Mouse (Mus musculus) lung, embryonic 14.5 days (tissue): ENCODE measurements around the gene Pafah1b2. TPM values are rescaled to one million over a fixed set of nuclear protein-coding genes. Genes with fewer than 3 reads are reported as not detected.

Experiments
- ATAC-seq: fragments of 200-750 bp; cut with Nextera tagmentation; 2 replicates; pipeline ENCODE4 v1.8.0; 2017; ENCODE audit warnings: mild to moderate bottlenecking, moderate TSS enrichment, moderate library complexity; ENCODE audit not compliant: insufficient read depth
- DNase-seq: peaks from one replicate; pipeline ENCODE4 v3.0.0-alpha.2; 2015
- H3K27ac ChIP-seq: fragments of 300-500 bp; sonication (generic); 2 replicates; pipeline ENCODE4 v1.5.1; 2014; ENCODE audit warnings: low read depth, mild to moderate bottlenecking, moderate library complexity
- H3K27me3 ChIP-seq: fragments of 300-500 bp; sonication (generic); 2 replicates; pipeline ENCODE4 v1.6.1; 2014; ENCODE audit warnings: low read length, control low read depth; ENCODE audit not compliant: insufficient read depth
- H3K36me3 ChIP-seq: fragments of 300-500 bp; sonication (generic); 2 replicates; pipeline ENCODE4 v1.6.1; 2014; ENCODE audit warnings: control low read depth; ENCODE audit not compliant: insufficient read depth
- H3K4me1 ChIP-seq: fragments of 300-500 bp; sonication (generic); 2 replicates; pipeline ENCODE4 v1.6.1; 2014; ENCODE audit warnings: antibody characterized with exemption, control low read depth; ENCODE audit not compliant: insufficient read depth
- H3K4me2 ChIP-seq: fragments of 300-500 bp; sonication (generic); 2 replicates; pipeline ENCODE4 v1.6.1; 2014; ENCODE audit warnings: mild to moderate bottlenecking
- H3K4me3 ChIP-seq: fragments of 300-500 bp; sonication (generic); 2 replicates; pipeline ENCODE4 v1.5.1; 2014; ENCODE audit warnings: low read depth, low read length
- H3K9ac ChIP-seq: fragments of 300-500 bp; sonication (generic); 2 replicates; pipeline ENCODE4 v1.6.1; 2014
- H3K9me3 ChIP-seq: fragments of 300-500 bp; sonication (generic); 2 replicates; pipeline ENCODE4 v1.6.1; 2016; ENCODE audit warnings: low read depth, low read length, control low read depth
- CTCF ChIP-seq: IDR thresholded peaks from 2 replicates; pipeline ENCODE4 v1.5.1; 2016; ENCODE audit warnings: antibody characterized with exemption, low read depth
- WGBS: fragments of 180-500 bp; shearing (Covaris S2); extraction: QIAGEN DNeasy Blood & Tissue Kit; methylation state at CpG from one replicate; pipeline ENCODE4 v1.1.7; 2014; 5-methylcytosine and 5-hydroxymethylcytosine counted together
- polyA plus RNA-seq: library from polyadenylated mRNA; unstranded; fragments of >200 nt; fragmentation: Nextera tagmentation; extraction: Ambion mirVana; gene quantifications from 2 replicates; pipeline ENCODE4 v1.2.1, GENCODE M21; 2014

The Pafah1b2 gene
- polyA plus RNA-seq, 1 experiment from 2014 or later = 179 TPM

DNA sequence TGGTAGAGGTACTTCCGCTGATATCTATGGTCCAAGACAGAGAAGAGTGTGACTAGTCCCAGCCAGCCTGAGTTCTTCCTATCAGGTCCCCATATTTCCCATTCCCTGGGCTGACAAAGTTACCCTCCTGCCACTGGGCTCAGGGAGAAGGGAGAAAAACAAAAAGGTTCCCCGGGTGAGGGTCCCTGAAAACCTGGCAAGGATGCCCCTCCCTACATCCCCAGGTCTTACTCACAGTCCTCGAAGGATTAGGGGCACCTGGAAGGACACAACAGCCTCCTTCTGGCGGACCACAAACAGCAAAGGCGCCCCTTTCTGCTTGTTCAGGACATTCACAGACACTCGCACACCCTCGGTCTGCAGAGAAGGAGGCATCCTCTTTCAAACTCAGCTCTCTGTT lies 59.6 kb downstream of the Pafah1b2 start:
- Histone ChIP-seq H3K36me3 (peaks cover 41% of the 10 kb centered on the region), H3K9me3 (no peaks in the 10 kb centered on the region), H3K4me2 (peak overlapping the region; percentile 65; the same call in 1 of the 2 replicates), H3K4me1 (peaks cover 3% of the 10 kb centered on the region; the same call in 1 of the 2 replicates), H3K27ac (no peak overlapping the region), H3K27me3 (no peaks in the 10 kb centered on the region), H3K4me3 (no peak overlapping the region), H3K9ac (no peak overlapping the region; the same call in 1 of the 2 replicates)
- WGBS = 75% methylated on average over 7 of the region's 7 CpGs
- TF ChIP-seq CTCF = no peak
- ATAC-seq (no peak), DNase-seq (no peak)

- Histone ChIP-seq H3K27ac (no peak overlapping the region), H3K9ac (no peak overlapping the region), H3K36me3 (peaks cover 47% of the 10 kb centered on the region), H3K4me2 (no peak overlapping the region), H3K4me3 (no peak overlapping the region), H3K27me3 (no peaks in the 10 kb centered on the region), H3K9me3 (no peaks in the 10 kb centered on the region), H3K4me1 (peaks cover 3% of the 10 kb centered on the region; the same call in 1 of the 2 replicates)
- TF ChIP-seq CTCF = no peak
- 88% methylated on average over 4 of the region's 4 CpGs for WGBS
- ATAC-seq (no peak), DNase-seq (no peak)
Measured at GRCm38 (mm10) chr9:45952057-45952456, 60.4 kb downstream of the Pafah1b2 start.

- ATAC-seq (no peak), DNase-seq (no peak)
- 81% methylated on average over 10 of the region's 10 CpGs for whole genome bisulfite sequencing
- Histone ChIP-seq H3K36me3 (peaks cover 86% of the 10 kb centered on the region), H3K9ac (no peak overlapping the region), H3K4me2 (no peak overlapping the region), H3K27me3 (no peaks in the 10 kb centered on the region), H3K27ac (no peak overlapping the region), H3K4me1 (no peaks in the 10 kb centered on the region), H3K9me3 (no peaks in the 10 kb centered on the region), H3K4me3 (no peak overlapping the region)
- no peak for TF ChIP-seq CTCF
Measured at GRCm38 (mm10) chr9:45946872-45947183, 65.7 kb downstream of the Pafah1b2 start.

GRCm38 (mm10) chr9:45946182-45946871 lies 66.2 kb downstream of the Pafah1b2 start:
- ATAC-seq = no peak
- WGBS = 85% methylated on average over 16 of the region's 16 CpGs

GRCm38 (mm10) chr9:45945721-45946120 lies 66.8 kb downstream of the Pafah1b2 start:
- H3K4me2 ChIP-seq = no peak overlapping the region
- no peak overlapping the region for H3K27ac ChIP-seq
- H3K4me3 ChIP-seq = no peak overlapping the region
- H3K27me3 ChIP-seq = no peaks in the 10 kb centered on the region
- DNase-seq = no peak
- no peaks in the 10 kb centered on the region for H3K4me1 ChIP-seq
- no peak for ATAC-seq
- WGBS = 81% methylated on average over 13 of the region's 13 CpGs
- TF ChIP-seq CTCF = no peak
- H3K9me3 ChIP-seq = no peaks in the 10 kb centered on the region
- no peak overlapping the region for H3K9ac ChIP-seq
- H3K36me3 ChIP-seq = peaks cover 91% of the 10 kb centered on the region

More at GRCm38 (mm10) chr9:45946182-45946871, 66.2 kb downstream of the Pafah1b2 start:
- Histone ChIP-seq H3K27ac (no peak overlapping the region), H3K36me3 (peaks cover 88% of the 10 kb centered on the region), H3K9ac (no peak overlapping the region), H3K9me3 (no peaks in the 10 kb centered on the region), H3K4me3 (no peak overlapping the region), H3K4me2 (no peak overlapping the region), H3K4me1 (no peaks in the 10 kb centered on the region), H3K27me3 (no peaks in the 10 kb centered on the region)
- DNase-seq = no peak
- no peak for TF ChIP-seq CTCF

- no peak for ATAC-seq
- no peak overlapping the region for H3K27ac ChIP-seq
- H3K4me1 ChIP-seq = no peaks in the 10 kb centered on the region
- 81% methylated on average over 13 of the region's 13 CpGs for WGBS
- H3K27me3 ChIP-seq = no peaks in the 10 kb centered on the region
- peaks cover 86% of the 10 kb centered on the region for H3K36me3 ChIP-seq
- H3K9me3 ChIP-seq = no peaks in the 10 kb centered on the region
- DNase-seq = no peak
- no peak for TF ChIP-seq CTCF
- no peak overlapping the region for H3K4me3 ChIP-seq
- no peak overlapping the region for H3K9ac ChIP-seq
- H3K4me2 ChIP-seq = no peak overlapping the region
Measured at GRCm38 (mm10) chr9:45944506-45945400, 67.7 kb downstream of the Pafah1b2 start.
